Comparison of ENCODE assay signal across 18 mouse cellular contexts in the genomic region with DNA sequence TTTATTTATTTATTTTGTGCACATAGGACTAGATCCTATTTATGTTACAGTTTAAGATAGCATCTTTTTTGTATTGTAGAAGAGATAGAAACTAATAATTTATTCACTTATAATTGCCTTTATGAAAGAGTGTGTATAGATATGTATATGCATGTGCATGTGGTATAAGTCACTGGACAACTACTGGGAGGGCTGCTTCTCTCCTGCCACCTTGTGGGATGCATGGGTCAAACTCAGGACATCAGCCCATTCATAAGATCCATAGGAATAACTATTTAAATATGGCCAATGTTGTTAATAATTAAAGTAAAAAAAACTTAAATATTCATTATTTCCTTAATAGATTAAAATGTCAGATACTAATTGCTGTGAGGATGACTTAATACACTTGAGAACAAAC.
DNase-seq lines count a peak whose midpoint lies in the region; ATAC-seq and TF ChIP-seq lines count a peak whose summit lies in the region.
"Had no signal": no experiment of that assay in that cellular context is flagged by ENCODE, and none has a peak within 500 bp of the region (broad histone marks: within the 10 kb centered on the region; RNA-seq: fewer than 3 reads in every experiment).

No protein-coding gene starts in this region.

- intact Hi-C loops in heart, adult 2 months (cut with DNase I), result no loop called here

- H3K9ac ChIP-seq in heart, adult 2 months (ENCODE audit: low read depth, low read length), result no peak overlapping the region
- H3K9ac ChIP-seq in liver, postnatal 0 days (replicated peaks), result no peak overlapping the region
- no peak overlapping the region for H3K9ac ChIP-seq in liver, embryonic 12.5 days
- H3K9ac ChIP-seq: embryonic facial prominence, embryonic 13.5 days; hindbrain, embryonic 15.5 days had no signal

- H3K4me1 ChIP-seq in heart, adult 2 months (ENCODE audit: control insufficient read depth, insufficient read depth, low read length), result no peaks in the 10 kb centered on the region
- no peaks in the 10 kb centered on the region for H3K4me1 ChIP-seq in heart, embryonic 10.5 days
- H3K4me1 ChIP-seq in liver, postnatal 0 days (ENCODE audit: insufficient read depth), result no peaks in the 10 kb centered on the region
- H3K4me1 ChIP-seq in liver, embryonic 12.5 days, result no peaks in the 10 kb centered on the region
- H3K4me1 ChIP-seq: embryonic facial prominence, embryonic 13.5 days; hindbrain, embryonic 15.5 days; megakaryocyte, embryonic 14.5 days had no signal

- no peaks in the 10 kb centered on the region for H3K27me3 ChIP-seq in heart, adult 2 months (ENCODE audit: control insufficient read depth, insufficient read depth, low read length)
- H3K27me3 ChIP-seq in heart, embryonic 10.5 days (ENCODE audit: insufficient read depth, poor library complexity, severe bottlenecking), result no peaks in the 10 kb centered on the region
- H3K27me3 ChIP-seq in liver, postnatal 0 days (ENCODE audit: insufficient read depth, low read length), result no peaks in the 10 kb centered on the region
- no peaks in the 10 kb centered on the region for H3K27me3 ChIP-seq in liver, embryonic 12.5 days (replicated peaks)
- H3K27me3 ChIP-seq: embryonic facial prominence, embryonic 13.5 days; hindbrain, embryonic 15.5 days; megakaryocyte, embryonic 14.5 days had no signal

- TF ChIP-seq POLR2A in heart, adult 2 months (IDR thresholded peaks at IDR 0.05; ENCODE audit: insufficient read depth, low read depth, low read length), result no peak
- no peak for TF ChIP-seq POLR2A in brain, embryonic 14.5 days (IDR thresholded peaks at IDR 0.05; ENCODE audit: borderline replicate concordance, extremely low read depth, insufficient read depth, insufficient read length, poor library complexity, severe bottlenecking)

- H3K27ac ChIP-seq in heart, adult 2 months, result no peak overlapping the region
- no peak overlapping the region for H3K27ac ChIP-seq in heart, embryonic 10.5 days
- no peak overlapping the region for H3K27ac ChIP-seq in liver, postnatal 0 days (ENCODE audit: low read depth)
- H3K27ac ChIP-seq in liver, embryonic 12.5 days, result no peak overlapping the region
- H3K27ac ChIP-seq: embryonic facial prominence, embryonic 13.5 days; hindbrain, embryonic 15.5 days had no signal

- H3K36me3 ChIP-seq in heart, adult 2 months (ENCODE audit: control insufficient read depth, insufficient read depth, low read length), result no peaks in the 10 kb centered on the region
- no peaks in the 10 kb centered on the region for H3K36me3 ChIP-seq in heart, embryonic 10.5 days
- no peaks in the 10 kb centered on the region for H3K36me3 ChIP-seq in liver, postnatal 0 days (replicated peaks; ENCODE audit: insufficient read depth, low read length)
- H3K36me3 ChIP-seq in liver, embryonic 12.5 days, result no peaks in the 10 kb centered on the region
- H3K36me3 ChIP-seq: embryonic facial prominence, embryonic 13.5 days; hindbrain, embryonic 15.5 days had no signal

- H3K4me2 ChIP-seq in liver, postnatal 0 days (ENCODE audit: low read depth, low read length), result no peak overlapping the region
- no peak overlapping the region for H3K4me2 ChIP-seq in liver, embryonic 12.5 days
- H3K4me2 ChIP-seq: embryonic facial prominence, embryonic 13.5 days; hindbrain, embryonic 15.5 days; liver, embryonic 11.5 days had no signal

- no peak for TF ChIP-seq EP300 in heart, adult 2 months (IDR thresholded peaks at IDR 0.05; ENCODE audit: insufficient read depth, low read depth, low read length)
- TF ChIP-seq EP300 in liver, postnatal 0 days (IDR thresholded peaks at IDR 0.05; ENCODE audit: low read depth), result no peak

- no peak for ATAC-seq in liver, postnatal 0 days
- no peak for ATAC-seq in liver, embryonic 12.5 days

- no peak for DNase-seq in heart, adult 2 months
- no peak for DNase-seq in heart, embryonic 10.5 days (ENCODE audit: low spot score)
- no peak for DNase-seq in liver, postnatal 0 days
- DNase-seq in 416B (ENCODE audit: low read depth), result peak; percentile 11
- peak; percentile 43 for DNase-seq in brain, embryonic 14.5 days (ENCODE audit: low read depth)
- no peak for DNase-seq in left cerebral cortex, adult 9 months (ENCODE audit: low spot score in 2 of 2)
- DNase-seq in layer of hippocampus, postnatal 10 days (ENCODE audit: low spot score in 2 of 2), result no peak
- DNase-seq: gastrocnemius, postnatal 10 days; heart, postnatal 10 days; kidney, adult 2 months; layer of hippocampus, postnatal 36 days; lung, postnatal 10 days; right cerebral cortex, postnatal 14 days had no signal

- peak; percentile 23; the same call in 1 of the 2 replicates for TF ChIP-seq CTCF in heart, adult 2 months (IDR thresholded peaks at IDR 0.05)
- TF ChIP-seq CTCF in liver, postnatal 0 days (IDR thresholded peaks at IDR 0.05; ENCODE audit: low read depth), result peak; percentile 18; the same call in 1 of the 2 replicates
- no peak for TF ChIP-seq CTCF in brain, embryonic 14.5 days (IDR thresholded peaks at IDR 0.05; ENCODE audit: borderline replicate concordance, extremely low read depth, insufficient read depth, insufficient read length)

- no peaks in the 10 kb centered on the region for H3K9me3 ChIP-seq in heart, embryonic 10.5 days
- H3K9me3 ChIP-seq in liver, postnatal 0 days (ENCODE audit: low read length), result no peaks in the 10 kb centered on the region
- no peaks in the 10 kb centered on the region for H3K9me3 ChIP-seq in liver, embryonic 12.5 days (replicated peaks)
- H3K9me3 ChIP-seq: embryonic facial prominence, embryonic 13.5 days; hindbrain, embryonic 15.5 days; megakaryocyte, embryonic 14.5 days had no signal

- H3K79me2 ChIP-seq in heart, adult 2 months (replicated peaks; ENCODE audit: control insufficient read depth, insufficient read depth, low read length), result no peaks in the 10 kb centered on the region

- no peak overlapping the region for H3K4me3 ChIP-seq in heart, adult 2 months
- no peak overlapping the region for H3K4me3 ChIP-seq in heart, embryonic 10.5 days
- no peak overlapping the region for H3K4me3 ChIP-seq in liver, postnatal 0 days (ENCODE audit: low read depth, low read length)
- H3K4me3 ChIP-seq in liver, embryonic 12.5 days, result no peak overlapping the region
- H3K4me3 ChIP-seq: embryonic facial prominence, embryonic 13.5 days; hindbrain, embryonic 15.5 days; megakaryocyte, embryonic 14.5 days had no signal

Comparison
In these comparisons a context has a peak if more than half of its experiments do, and no peak if none do; other contexts are left out.
1. DNase-seq: peak in 416B (single experiment) and brain, embryonic 14.5 days (single experiment); none in heart, adult 2 months (0 of 2), heart, embryonic 10.5 days (single experiment), liver, postnatal 0 days (single experiment), left cerebral cortex, adult 9 months (0 of 2) and layer of hippocampus, postnatal 10 days (0 of 2).